Comparison of ENCODE assay signal across 12 mouse cellular contexts in the genomic region with DNA sequence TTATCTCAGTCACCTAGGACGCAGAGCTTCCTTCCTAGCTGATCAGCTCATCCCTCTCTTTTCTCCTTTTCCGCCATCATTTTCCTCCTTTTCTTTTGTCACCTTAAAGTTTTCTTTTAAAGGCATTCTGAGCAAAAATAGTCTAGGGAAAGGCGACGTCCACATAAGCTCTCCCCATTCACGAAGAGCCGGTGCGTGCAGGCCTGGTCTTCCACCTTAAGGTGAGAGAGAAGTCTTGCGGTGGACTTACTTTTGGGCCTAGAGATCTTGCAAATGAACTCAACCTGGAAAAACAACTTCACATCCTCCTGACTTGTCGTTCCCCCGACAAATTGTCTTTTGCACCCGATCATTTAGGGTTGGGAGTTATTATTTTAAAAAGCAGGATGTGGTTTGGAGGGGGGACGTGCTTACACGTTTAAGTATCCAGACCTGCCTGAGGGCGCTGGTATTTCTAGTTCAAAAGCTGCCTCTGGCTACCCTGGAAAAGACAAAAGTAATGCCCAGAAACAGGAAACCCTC. TPM values are rescaled to one million over a fixed set of nuclear protein-coding genes. Genes with fewer than 3 reads are reported as not detected.
A peak's percentile ranks its signal among the peaks of the same experiment; 100 is the strongest.
DNase-seq lines count a peak whose midpoint lies in the region; ATAC-seq lines count a peak whose summit lies in the region.
"Had no signal": no experiment of that assay in that cellular context is flagged by ENCODE, and none has a peak within 500 bp of the region (broad histone marks: within the 10 kb centered on the region; RNA-seq: fewer than 3 reads in every experiment).

No protein-coding gene starts in this region.

- H3K4me1 ChIP-seq in megakaryocyte, embryonic 14.5 days: peaks cover 71% of the 10 kb centered on the region
- peaks cover 8% of the 10 kb centered on the region; the same call in 1 of the 2 replicates for H3K4me1 ChIP-seq in embryonic facial prominence, embryonic 11.5 days (ENCODE audit: control insufficient read depth, insufficient read depth, low read length)
- H3K4me1 ChIP-seq in forebrain, embryonic 16.5 days (replicated peaks; ENCODE audit: control insufficient read depth, insufficient read depth, low read length): peaks cover 38% of the 10 kb centered on the region
- peaks cover 21% of the 10 kb centered on the region for H3K4me1 ChIP-seq in midbrain, embryonic 16.5 days (ENCODE audit: control insufficient read depth, insufficient read depth, low read length)

- ATAC-seq in megakaryocyte, adult 5-6 weeks (ENCODE audit: poor library complexity, severe bottlenecking): no peak
- no peak for ATAC-seq in embryonic facial prominence, embryonic 11.5 days (replicated peaks; ENCODE audit: insufficient number of reproducible peaks, low FRiP score, low TSS enrichment, low read depth)
- ATAC-seq in forebrain, embryonic 16.5 days: no peak
- ATAC-seq in midbrain, embryonic 16.5 days: no peak

- H3K27ac ChIP-seq in embryonic facial prominence, embryonic 11.5 days (replicated peaks; ENCODE audit: low read depth, low read length): no peak overlapping the region
- H3K27ac ChIP-seq in forebrain, embryonic 16.5 days (ENCODE audit: low read length): peak overlapping the region; percentile 78
- no peak overlapping the region for H3K27ac ChIP-seq in midbrain, embryonic 16.5 days (ENCODE audit: low read length)

- under 1% methylated on average over 14 of the region's 14 CpGs for WGBS in embryonic facial prominence, embryonic 11.5 days
- 5% methylated on average over 14 of the region's 14 CpGs for WGBS in forebrain, embryonic 16.5 days
- WGBS in midbrain, embryonic 16.5 days: 3% methylated on average over 14 of the region's 14 CpGs

- H3K4me2 ChIP-seq in embryonic facial prominence, embryonic 11.5 days (ENCODE audit: low read depth, low read length): no peak overlapping the region
- H3K4me2 ChIP-seq in forebrain, embryonic 16.5 days (ENCODE audit: low read length): peak overlapping the region; percentile 48
- peak overlapping the region; percentile 37 for H3K4me2 ChIP-seq in midbrain, embryonic 16.5 days (ENCODE audit: low read length)

- no peaks in the 10 kb centered on the region for H3K36me3 ChIP-seq in megakaryocyte, embryonic 14.5 days (replicated peaks; ENCODE audit: low read length)
- H3K36me3 ChIP-seq in embryonic facial prominence, embryonic 11.5 days (replicated peaks; ENCODE audit: control insufficient read depth, insufficient read depth, low read depth, low read length): no peaks in the 10 kb centered on the region
- H3K36me3 ChIP-seq in forebrain, embryonic 16.5 days (ENCODE audit: control insufficient read depth, insufficient read depth): no peaks in the 10 kb centered on the region
- H3K36me3 ChIP-seq in midbrain, embryonic 16.5 days (ENCODE audit: control insufficient read depth, insufficient read depth, low read length): no peaks in the 10 kb centered on the region
- H3K36me3 ChIP-seq: G1E had no signal

- H3K9ac ChIP-seq in embryonic facial prominence, embryonic 11.5 days (replicated peaks; ENCODE audit: low read length): no peak overlapping the region
- H3K9ac ChIP-seq in forebrain, embryonic 16.5 days (replicated peaks; ENCODE audit: low read depth, low read length): peak overlapping the region; percentile 35
- H3K9ac ChIP-seq in midbrain, embryonic 16.5 days (ENCODE audit: low read depth, low read length): no peak overlapping the region

- peak overlapping the region; percentile 60 for H3K4me3 ChIP-seq in megakaryocyte, embryonic 14.5 days (replicated peaks)
- H3K4me3 ChIP-seq in embryonic facial prominence, embryonic 11.5 days (ENCODE audit: low read depth, low read length): no peak overlapping the region
- H3K4me3 ChIP-seq in forebrain, embryonic 16.5 days (replicated peaks; ENCODE audit: low read length): peak overlapping the region; percentile 51
- no peak overlapping the region for H3K4me3 ChIP-seq in midbrain, embryonic 16.5 days (ENCODE audit: low read depth, low read length)

- DNase-seq in embryonic facial prominence, embryonic 11.5 days (ENCODE audit: low spot score): peak; percentile 32
- no peak for DNase-seq in spleen, postnatal 4 days (ENCODE audit: low spot score in 2 of 2)
- DNase-seq in cerebellum, adult 11-12 months: no peak
- no peak for DNase-seq in kidney, adult 11 months
- DNase-seq: adrenal gland, adult 2 months had no signal

- H3K27me3 ChIP-seq in megakaryocyte, embryonic 14.5 days (replicated peaks): peaks cover 94% of the 10 kb centered on the region
- peaks cover 69% of the 10 kb centered on the region for H3K27me3 ChIP-seq in embryonic facial prominence, embryonic 11.5 days (ENCODE audit: control insufficient read depth, insufficient read depth, low read length)
- peaks cover 27% of the 10 kb centered on the region for H3K27me3 ChIP-seq in forebrain, embryonic 16.5 days (replicated peaks; ENCODE audit: control insufficient read depth, insufficient read depth, low read length)
- peaks cover 40% of the 10 kb centered on the region for H3K27me3 ChIP-seq in midbrain, embryonic 16.5 days (ENCODE audit: control insufficient read depth, insufficient read depth, low read depth, low read length)

- no peaks in the 10 kb centered on the region for H3K9me3 ChIP-seq in megakaryocyte, embryonic 14.5 days
- no peaks in the 10 kb centered on the region for H3K9me3 ChIP-seq in embryonic facial prominence, embryonic 11.5 days (replicated peaks; ENCODE audit: control insufficient read depth, low read length)
- no peaks in the 10 kb centered on the region for H3K9me3 ChIP-seq in forebrain, embryonic 16.5 days (ENCODE audit: control insufficient read depth, low read length)
- H3K9me3 ChIP-seq in midbrain, embryonic 16.5 days (replicated peaks; ENCODE audit: control insufficient read depth, low read length, poor library complexity, severe bottlenecking): no peaks in the 10 kb centered on the region

RNA-seq across cellular contexts. Expression of a gene that starts 1.6 kb away (rescaled TPM):
- polyA plus RNA-seq in megakaryocyte, embryonic 14.5 days (2012; ENCODE audit: insufficient read depth, low replicate concordance): not detected in 2 replicates
- total RNA-seq in megakaryocyte, adult 5-6 weeks (2015): not detected in 2 replicates
- not detected in 2 replicates for total RNA-seq in megakaryocyte, adult 5-6 weeks (2017)
- 0.98 and 1.6 TPM in 2 replicates for polyA plus RNA-seq in embryonic facial prominence, embryonic 11.5 days (2014; fragmentation: Nextera tagmentation; extraction: Ambion mirVana)
- 6.6 and 8.8 TPM in 2 replicates for polyA plus RNA-seq in forebrain, embryonic 16.5 days (2015; fragmentation: Nextera tagmentation; extraction: Ambion mirVana)
- 3.0 and 4.2 TPM in 2 replicates for polyA plus RNA-seq in midbrain, embryonic 16.5 days (2015; fragmentation: Nextera tagmentation; extraction: Ambion mirVana)
- total RNA-seq: adrenal gland, adult 2 months; heart, postnatal 36 days had no signal
- polyA plus RNA-seq: adrenal gland, adult 2 months; stomach, embryonic 14.5 days had no signal

RNA-seq across cellular contexts. Expression of a gene that starts 42.3 kb away (rescaled TPM):
- polyA plus RNA-seq in megakaryocyte, embryonic 14.5 days (2012; ENCODE audit: insufficient read depth, low replicate concordance): 0.10 TPM in 1 of 2 replicates, not detected in the other
- 9.0 and 9.5 TPM in 2 replicates for total RNA-seq in megakaryocyte, adult 5-6 weeks (2015)
- 8.0 and 15.7 TPM in 2 replicates for total RNA-seq in megakaryocyte, adult 5-6 weeks (2017)
- polyA plus RNA-seq in embryonic facial prominence, embryonic 11.5 days (2014; fragmentation: Nextera tagmentation; extraction: Ambion mirVana): 14.5 and 14.7 TPM in 2 replicates
- polyA plus RNA-seq in forebrain, embryonic 16.5 days (2015; fragmentation: Nextera tagmentation; extraction: Ambion mirVana): 8.7 and 9.1 TPM in 2 replicates
- 6.7 and 8.1 TPM in 2 replicates for polyA plus RNA-seq in midbrain, embryonic 16.5 days (2015; fragmentation: Nextera tagmentation; extraction: Ambion mirVana)

RNA-seq across cellular contexts. Expression of a gene that starts 42.4 kb away (rescaled TPM):
- polyA plus RNA-seq in megakaryocyte, embryonic 14.5 days (2012; ENCODE audit: insufficient read depth, low replicate concordance): 14.8 TPM in 1 of 2 replicates, not detected in the other
- total RNA-seq in megakaryocyte, adult 5-6 weeks (2015): 13.6 and 14.0 TPM in 2 replicates
- total RNA-seq in megakaryocyte, adult 5-6 weeks (2017): 15.2 and 17.2 TPM in 2 replicates
- polyA plus RNA-seq in embryonic facial prominence, embryonic 11.5 days (2014; fragmentation: Nextera tagmentation; extraction: Ambion mirVana): 26.8 and 28.1 TPM in 2 replicates
- polyA plus RNA-seq in forebrain, embryonic 16.5 days (2015; fragmentation: Nextera tagmentation; extraction: Ambion mirVana): 24.6 and 26.6 TPM in 2 replicates
- polyA plus RNA-seq in midbrain, embryonic 16.5 days (2015; fragmentation: Nextera tagmentation; extraction: Ambion mirVana): 25.5 and 26.6 TPM in 2 replicates

RNA-seq across cellular contexts. Expression of a gene that starts 51.4 kb away (rescaled TPM):
- polyA plus RNA-seq in megakaryocyte, embryonic 14.5 days (2012; ENCODE audit: insufficient read depth, low replicate concordance): 25.8 and 26.7 TPM in 2 replicates
- total RNA-seq in megakaryocyte, adult 5-6 weeks (2015): 85.1 and 87.6 TPM in 2 replicates
- total RNA-seq in megakaryocyte, adult 5-6 weeks (2017): 82.6 and 89.2 TPM in 2 replicates
- polyA plus RNA-seq in embryonic facial prominence, embryonic 11.5 days (2014; fragmentation: Nextera tagmentation; extraction: Ambion mirVana): 107 and 117 TPM in 2 replicates
- polyA plus RNA-seq in forebrain, embryonic 16.5 days (2015; fragmentation: Nextera tagmentation; extraction: Ambion mirVana): 98.5 and 105 TPM in 2 replicates
- 97.1 and 98.5 TPM in 2 replicates for polyA plus RNA-seq in midbrain, embryonic 16.5 days (2015; fragmentation: Nextera tagmentation; extraction: Ambion mirVana)

Comparison
In these comparisons a context has a peak if more than half of its experiments do, and no peak if none do; other contexts are left out.
1. H3K4me3 ChIP-seq: peak in megakaryocyte, embryonic 14.5 days (single experiment) and forebrain, embryonic 16.5 days (single experiment); none in embryonic facial prominence, embryonic 11.5 days (single experiment) and midbrain, embryonic 16.5 days (single experiment).